Mouse (Mus musculus) macrophage (primary cell): ENCODE measurements at regions not wholly inside any gene's neighbourhood (a gene's known extent, or its start where the extent isn't known, plus 50 kb on each side); places are given as distances from the start of the nearest gene placed in this dataset.

Experiments
- H3K27ac ChIP-seq: fragments of 350-480 bp; formaldehyde crosslinking; 2 replicates; pipeline ENCODE4 v1.9.0; 2021
- H3K36me3 ChIP-seq: fragments of 350-480 bp; formaldehyde crosslinking; 2 replicates; pipeline ENCODE4 v1.9.0; 2021; ENCODE audit errors: inconsistent target
- H3K4me3 ChIP-seq: fragments of 350-480 bp; formaldehyde crosslinking; 2 replicates; pipeline ENCODE4 v1.9.0; 2021; ENCODE audit errors: inconsistent target
- H3K79me2 ChIP-seq: fragments of 350-480 bp; formaldehyde crosslinking; 2 replicates; pipeline ENCODE4 v1.9.0; 2021; ENCODE audit errors: inconsistent target
- WGBS: methylation state at CpG from one replicate; pipeline ENCODE4 v1.1.7; 2026; ENCODE audit warnings: inconsistent platforms; ENCODE audit not compliant: missing documents; 5-methylcytosine and 5-hydroxymethylcytosine counted together

GRCm38 (mm10) chr6:82860485-82860884, 79.1 kb downstream of the Sema4f start:
- Histone ChIP-seq H3K27ac (no peak overlapping the region), H3K36me3 (no peaks in the 10 kb centered on the region), H3K79me2 (no peaks in the 10 kb centered on the region), H3K4me3 (no peak overlapping the region)
- 94% methylated on average over 6 of the region's 6 CpGs for WGBS

- Histone ChIP-seq H3K27ac (no peak overlapping the region), H3K36me3 (no peaks in the 10 kb centered on the region), H3K4me3 (no peak overlapping the region), H3K79me2 (no peaks in the 10 kb centered on the region)
- 96% methylated on average over 8 of the region's 9 CpGs for WGBS
Measured at GRCm38 (mm10) chr6:82856218-82856617, 82.0 kb upstream of the Hk2 start.

DNA sequence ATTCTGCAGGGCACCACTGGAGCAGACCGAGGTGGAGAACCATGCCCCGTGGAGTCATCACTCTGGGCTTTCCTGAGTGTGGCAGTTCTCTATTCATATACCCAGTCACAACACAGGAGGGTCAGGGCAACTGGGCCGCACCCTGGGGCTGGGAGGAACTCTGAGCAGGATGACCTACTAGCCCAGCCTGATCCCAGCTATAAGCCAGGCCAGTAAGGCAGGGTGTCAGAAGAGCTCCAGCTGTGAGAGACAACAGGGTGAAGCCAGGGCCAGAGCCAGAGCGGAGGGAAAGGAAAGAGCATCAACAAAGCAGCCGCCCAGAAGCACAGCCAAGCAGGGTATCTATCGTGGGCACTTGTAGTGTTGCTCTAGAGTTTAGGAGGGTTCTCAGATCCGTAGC, 81.1 kb upstream of the Hk2 start:
- no peaks in the 10 kb centered on the region for H3K79me2 ChIP-seq

DNA sequence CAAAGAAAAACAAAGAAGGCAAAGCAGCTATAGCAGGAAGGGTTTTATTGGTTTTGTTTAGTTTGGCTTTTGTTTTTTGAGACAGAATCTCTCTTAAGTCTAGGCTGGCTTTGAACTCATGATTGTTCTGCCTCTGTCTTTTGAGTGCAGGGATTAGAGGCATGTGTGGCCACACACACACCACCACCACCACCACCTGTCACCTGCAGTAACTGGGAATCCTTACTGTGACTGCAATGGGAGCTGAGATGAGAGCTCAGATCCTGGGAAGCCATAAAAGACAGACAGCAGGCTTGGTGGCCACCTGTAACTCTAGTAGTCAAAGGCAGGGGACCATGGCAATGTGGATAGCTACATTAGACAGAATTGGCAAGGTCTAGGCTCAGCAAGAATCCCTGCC, 80.5 kb upstream of the Hk2 start:
- no peaks in the 10 kb centered on the region for H3K79me2 ChIP-seq
- 0 out of 2 replicates have a peak overlapping the region, but pooled peaks have one; percentile 19 for H3K27ac ChIP-seq
- H3K4me3 ChIP-seq = no peak overlapping the region
- no peaks in the 10 kb centered on the region for H3K36me3 ChIP-seq

More for the DNA sequence above, 81.1 kb upstream of the Hk2 start:
- Histone ChIP-seq H3K36me3 (no peaks in the 10 kb centered on the region), H3K27ac (0 out of 2 replicates have a peak overlapping the region, but pooled peaks have one; percentile 19), H3K4me3 (no peak overlapping the region)
- WGBS = 82% methylated on average over 7 of the region's 7 CpGs

GRCm38 (mm10) chr6:82854338-82854737, 80.1 kb upstream of the Hk2 start:
- WGBS = 53% methylated on average over 6 of the region's 6 CpGs
- H3K27ac ChIP-seq = peak overlapping the region; percentile 45

DNA sequence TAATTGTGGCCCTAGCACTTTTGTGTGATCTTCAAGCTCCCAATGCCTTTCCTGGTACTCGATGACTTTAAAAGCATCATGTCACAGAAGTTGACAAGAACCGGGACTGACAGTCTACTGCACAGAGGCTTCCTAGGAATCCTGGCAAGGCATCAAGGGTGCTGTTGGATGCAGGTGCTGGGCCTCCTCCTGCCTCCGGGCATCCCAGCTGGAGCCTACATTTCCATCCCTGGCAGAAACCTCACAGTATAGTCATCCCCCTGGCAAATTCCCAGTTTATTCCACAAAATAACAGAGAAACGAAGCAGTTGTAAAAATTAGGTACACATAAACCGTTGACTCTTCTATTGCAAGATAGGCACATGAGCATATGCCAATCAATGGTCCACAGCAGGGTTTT, 78.8 kb upstream of the Hk2 start:
- Histone ChIP-seq H3K27ac (no peak overlapping the region), H3K79me2 (no peaks in the 10 kb centered on the region), H3K4me3 (no peak overlapping the region), H3K36me3 (no peaks in the 10 kb centered on the region)
- WGBS = 95% methylated on average over 5 of the region's 5 CpGs

More at GRCm38 (mm10) chr6:82854338-82854737, 80.1 kb upstream of the Hk2 start:
- no peaks in the 10 kb centered on the region for H3K79me2 ChIP-seq
- no peak overlapping the region for H3K4me3 ChIP-seq
- H3K36me3 ChIP-seq = no peaks in the 10 kb centered on the region

DNA sequence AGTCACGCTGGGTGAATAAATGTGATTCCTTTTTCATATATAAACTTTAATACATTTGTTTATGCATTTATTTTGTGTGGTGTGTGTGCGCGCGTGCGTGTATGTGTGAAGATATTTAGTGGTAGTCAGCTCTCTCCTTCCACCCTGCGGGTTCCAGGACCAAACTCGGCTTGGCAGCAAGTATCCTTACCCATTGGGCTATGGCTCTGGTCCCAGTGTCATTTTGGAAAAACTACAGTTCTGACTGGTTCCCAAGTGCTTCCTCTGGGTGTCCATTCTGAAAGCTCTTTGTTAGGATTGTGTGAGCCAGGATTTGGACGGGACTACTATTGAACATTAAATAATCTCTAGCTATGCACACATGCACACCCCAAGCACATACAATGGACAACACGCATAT, 76.3 kb upstream of the Hk2 start:
- 95% methylated on average over 9 of the region's 9 CpGs for WGBS
- Histone ChIP-seq H3K79me2 (no peaks in the 10 kb centered on the region), H3K36me3 (no peaks in the 10 kb centered on the region), H3K4me3 (no peak overlapping the region), H3K27ac (no peak overlapping the region)

- Histone ChIP-seq H3K79me2 (no peaks in the 10 kb centered on the region), H3K27ac (no peak overlapping the region), H3K4me3 (no peak overlapping the region), H3K36me3 (no peaks in the 10 kb centered on the region)
- 14% methylated on average over 2 of the region's 2 CpGs for WGBS
Measured at GRCm38 (mm10) chr6:82847598-82847997, 73.3 kb upstream of the Hk2 start.

DNA sequence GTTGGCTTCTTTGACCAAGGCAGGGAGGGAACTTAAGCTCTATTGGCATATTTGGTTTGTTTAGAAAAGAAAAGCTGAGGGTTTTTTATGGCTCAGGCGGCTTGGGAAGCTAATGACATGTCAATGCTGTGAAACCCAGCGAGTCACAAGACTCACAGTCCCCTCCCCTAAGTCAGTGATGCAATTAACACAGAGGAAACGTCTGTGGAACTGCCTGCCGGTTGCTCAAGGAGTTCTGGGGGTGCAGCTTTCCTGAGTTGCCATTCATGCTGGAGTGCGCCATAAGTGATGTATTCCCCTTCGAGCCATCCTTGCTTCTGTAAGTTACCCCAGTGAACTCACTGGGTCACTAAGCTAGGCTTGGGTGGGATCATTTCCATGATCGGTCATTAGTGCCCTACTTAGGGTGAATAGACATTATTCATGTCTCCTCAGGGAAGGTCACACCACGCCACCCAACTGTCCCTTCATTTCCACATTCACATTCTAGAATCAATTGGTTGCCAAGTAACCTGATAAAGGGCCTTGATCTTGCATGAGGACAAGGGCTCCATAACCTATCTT, 72.4 kb upstream of the Hk2 start:
- no peak overlapping the region for H3K27ac ChIP-seq
- 70% methylated on average over 8 of the region's 8 CpGs for WGBS
- no peaks in the 10 kb centered on the region for H3K79me2 ChIP-seq
- H3K36me3 ChIP-seq = no peaks in the 10 kb centered on the region
- H3K4me3 ChIP-seq = no peak overlapping the region

- Histone ChIP-seq H3K4me3 (no peak overlapping the region), H3K79me2 (no peaks in the 10 kb centered on the region), H3K36me3 (no peaks in the 10 kb centered on the region), H3K27ac (0 out of 2 replicates have a peak overlapping the region, but pooled peaks have one; percentile 22)
- WGBS = 93% methylated on average over 3 of the region's 3 CpGs
Measured at GRCm38 (mm10) chr6:82844432-82844831, 70.2 kb upstream of the Hk2 start.

- WGBS = 25% methylated on average over 4 of the region's 4 CpGs
- no peaks in the 10 kb centered on the region for H3K79me2 ChIP-seq
- no peak overlapping the region for H3K4me3 ChIP-seq
- 0 out of 2 replicates have a peak overlapping the region, but pooled peaks have one; percentile 22 for H3K27ac ChIP-seq
- no peaks in the 10 kb centered on the region for H3K36me3 ChIP-seq
Measured at GRCm38 (mm10) chr6:82843881-82844280, 69.6 kb upstream of the Hk2 start.

GRCm38 (mm10) chr6:82837246-82837645, 63.0 kb upstream of the Hk2 start:
- 91% methylated on average over 9 of the region's 9 CpGs for WGBS
- Histone ChIP-seq H3K79me2 (no peaks in the 10 kb centered on the region), H3K27ac (no peak overlapping the region), H3K4me3 (no peak overlapping the region), H3K36me3 (no peaks in the 10 kb centered on the region)

DNA sequence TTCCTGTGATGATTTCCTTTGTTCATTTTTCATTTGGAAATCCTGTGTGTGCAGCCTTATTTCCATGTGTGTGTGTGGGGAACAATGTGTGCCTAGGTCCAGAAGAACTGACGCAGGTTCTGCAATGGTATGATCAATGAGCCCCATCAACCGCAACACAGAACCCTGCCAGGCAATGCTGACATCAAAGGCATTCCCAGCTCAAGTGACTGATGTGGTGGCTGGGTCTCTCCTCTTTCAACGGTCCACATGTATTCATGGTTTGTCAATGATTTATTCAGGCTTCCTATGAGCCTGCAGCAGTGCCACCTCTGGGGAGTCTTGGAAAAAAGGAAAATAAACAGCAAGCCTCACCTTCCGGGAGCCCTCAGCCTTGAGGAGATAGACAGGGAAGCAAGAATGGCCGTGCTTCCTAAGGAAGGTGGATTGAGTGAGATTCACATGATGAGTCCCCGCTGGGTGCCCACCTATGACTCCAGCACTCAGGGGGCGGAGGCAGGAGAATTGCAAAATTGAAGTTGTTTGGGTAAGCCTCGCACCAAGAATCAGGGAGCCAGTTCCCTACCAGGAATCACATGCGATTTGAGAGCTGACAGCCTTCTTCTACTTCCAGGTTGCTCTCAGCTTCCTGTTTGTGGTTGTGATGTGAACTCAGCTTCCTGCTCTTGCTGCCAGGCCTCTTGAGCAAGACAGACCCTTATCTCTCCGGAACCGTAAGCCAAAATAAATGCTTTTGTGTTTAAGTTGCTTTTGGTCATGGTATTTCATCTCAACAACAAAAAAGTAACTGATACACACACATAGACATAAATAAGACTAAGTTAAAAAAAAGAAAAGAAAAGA, 61.2 kb upstream of the Hk2 start:
- Histone ChIP-seq H3K36me3 (no peaks in the 10 kb centered on the region), H3K4me3 (no peak overlapping the region), H3K27ac (peak overlapping the region; percentile 52), H3K79me2 (no peaks in the 10 kb centered on the region)
- 59% methylated on average over 11 of the region's 11 CpGs for WGBS

- WGBS = 92% methylated on average over 6 of the region's 6 CpGs
- Histone ChIP-seq H3K79me2 (no peaks in the 10 kb centered on the region), H3K36me3 (no peaks in the 10 kb centered on the region), H3K27ac (no peak overlapping the region), H3K4me3 (no peak overlapping the region)
Measured at GRCm38 (mm10) chr6:82833867-82834266, 59.6 kb upstream of the Hk2 start.

- no peak overlapping the region for H3K4me3 ChIP-seq
- no peaks in the 10 kb centered on the region for H3K79me2 ChIP-seq
- 50% methylated on average over 1 of the region's 1 CpGs for WGBS
- no peaks in the 10 kb centered on the region for H3K36me3 ChIP-seq
- H3K27ac ChIP-seq = no peak overlapping the region
Measured at GRCm38 (mm10) chr6:82831211-82831610, 57.0 kb upstream of the Hk2 start.
